Mouse (Mus musculus) gastrocnemius, adult 2 months (tissue): ENCODE measurements at regions not wholly inside any gene's neighbourhood (a gene's known extent, or its start where the extent isn't known, plus 50 kb on each side); places are given as distances from the start of the nearest gene placed in this dataset.

ENCODE experiments used
- DNase-seq: peaks from one replicate; pipeline ENCODE4 v3.0.0; 2022
- H3K27ac ChIP-seq: fragments of 200-600 bp; 2 replicates; pipeline ENCODE4 v1.8.1; 2022; ENCODE audit warnings: mild to moderate bottlenecking
- H3K4me3 ChIP-seq: fragments of 200-600 bp; 2 replicates; pipeline ENCODE4 v1.8.1; 2022; ENCODE audit warnings: mild to moderate bottlenecking, moderate library complexity
- CTCF ChIP-seq: fragments of 200-600 bp; IDR thresholded peaks from 2 replicates; pipeline ENCODE4 v1.8.1; 2022; ENCODE audit warnings: antibody characterized with exemption, mild to moderate bottlenecking, moderate library complexity
- intact Hi-C: fragments of 180-260 bp; cut with DNase I; formaldehyde crosslinking; loops from one replicate; pipeline ENCODE4 v1.15.1; 2025

GRCm38 (mm10) chr1:52338243-52338642 lies 105.2 kb upstream of the Gls start:
- intact Hi-C loops: no loop called here
- DNase-seq: no peak
- H3K27ac ChIP-seq: no peak overlapping the region
- no peak overlapping the region for H3K4me3 ChIP-seq
- TF ChIP-seq CTCF: no peak

DNA sequence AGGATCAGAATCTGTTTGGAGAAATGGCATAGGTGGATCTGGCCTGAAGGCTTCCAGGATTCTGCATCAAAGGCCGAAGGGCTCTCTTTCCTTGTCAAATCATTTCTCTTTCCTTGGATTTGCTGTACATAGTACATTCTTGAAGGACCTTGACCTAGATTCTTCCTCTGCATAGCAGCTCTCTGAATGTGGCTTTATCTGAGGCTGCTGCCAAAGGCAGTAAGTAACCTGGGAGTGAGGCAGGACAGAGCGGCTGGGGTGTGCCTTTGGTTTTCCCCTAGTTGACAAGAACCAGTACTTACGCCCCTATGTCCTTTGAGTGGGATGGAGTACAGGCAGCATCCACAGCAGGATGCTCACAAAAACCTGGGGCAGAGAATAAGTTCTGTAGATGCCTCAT lies 103.7 kb upstream of the Gls start:
- TF ChIP-seq CTCF: no peak
- no peak for DNase-seq
- H3K27ac ChIP-seq: no peak overlapping the region
- intact Hi-C loops: no loop called here
- no peak overlapping the region for H3K4me3 ChIP-seq

- DNase-seq: no peak
- intact Hi-C loops: no loop called here
- no peak for TF ChIP-seq CTCF
Measured at GRCm38 (mm10) chr1:52332013-52332412, 99.0 kb upstream of the Gls start.

DNA sequence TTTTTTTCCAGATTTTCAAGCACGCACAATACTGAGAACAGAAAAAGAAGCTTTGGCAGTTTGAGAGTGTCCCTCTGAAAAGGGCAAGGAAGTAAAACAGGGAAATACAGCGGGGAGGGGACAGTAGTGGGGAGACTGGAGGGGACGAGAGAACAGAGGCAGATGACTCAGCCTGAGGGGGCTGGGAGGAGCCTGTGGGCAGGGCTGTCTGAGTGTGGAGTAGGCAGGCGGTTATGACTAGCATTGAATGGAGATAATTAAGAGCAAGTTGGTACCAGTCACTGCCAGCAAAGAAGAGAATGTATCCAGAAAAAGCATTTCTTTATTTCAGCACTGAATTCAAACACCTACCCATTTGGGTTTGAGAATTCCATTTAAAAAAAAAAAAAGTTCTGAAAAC lies 98.4 kb upstream of the Gls start:
- no peak for TF ChIP-seq CTCF
- H3K27ac ChIP-seq: no peak overlapping the region
- intact Hi-C loops: no loop called here
- H3K4me3 ChIP-seq: no peak overlapping the region
- no peak for DNase-seq

More at GRCm38 (mm10) chr1:52332013-52332412, 99.0 kb upstream of the Gls start:
- Histone ChIP-seq H3K4me3 (no peak overlapping the region), H3K27ac (no peak overlapping the region)

- intact Hi-C loops: no loop called here
- H3K27ac ChIP-seq: no peak overlapping the region
- no peak for TF ChIP-seq CTCF
- no peak overlapping the region for H3K4me3 ChIP-seq
- no peak for DNase-seq
Measured at GRCm38 (mm10) chr1:52330496-52330895, 97.5 kb upstream of the Gls start.

GRCm38 (mm10) chr1:52328507-52328906 lies 95.5 kb upstream of the Gls start:
- Histone ChIP-seq H3K4me3 (no peak overlapping the region), H3K27ac (no peak overlapping the region)
- intact Hi-C loops: no loop called here
- TF ChIP-seq CTCF: no peak
- DNase-seq: no peak

DNA sequence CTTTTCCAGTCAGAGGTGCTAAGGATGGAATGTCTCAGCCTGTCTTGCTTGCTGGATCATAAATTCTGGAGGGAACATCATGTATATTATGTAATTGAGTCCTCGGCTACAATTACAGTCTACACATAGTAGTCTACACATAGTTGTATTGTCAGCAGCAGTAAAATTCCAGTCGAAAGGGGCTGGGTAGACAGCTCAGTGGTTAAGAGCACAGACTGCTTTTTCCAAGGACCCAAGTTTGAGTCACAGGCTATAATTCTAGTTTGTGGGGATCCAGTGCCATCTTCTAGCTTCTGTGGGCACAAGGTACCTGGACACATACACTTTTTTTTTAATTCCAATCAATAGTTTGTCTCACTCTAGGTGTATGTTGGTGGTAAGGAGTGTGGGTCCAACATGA lies 91.3 kb upstream of the Gls start:
- no peak for TF ChIP-seq CTCF
- DNase-seq: no peak
- intact Hi-C loops: no loop called here
- Histone ChIP-seq H3K4me3 (no peak overlapping the region), H3K27ac (no peak overlapping the region)

DNA sequence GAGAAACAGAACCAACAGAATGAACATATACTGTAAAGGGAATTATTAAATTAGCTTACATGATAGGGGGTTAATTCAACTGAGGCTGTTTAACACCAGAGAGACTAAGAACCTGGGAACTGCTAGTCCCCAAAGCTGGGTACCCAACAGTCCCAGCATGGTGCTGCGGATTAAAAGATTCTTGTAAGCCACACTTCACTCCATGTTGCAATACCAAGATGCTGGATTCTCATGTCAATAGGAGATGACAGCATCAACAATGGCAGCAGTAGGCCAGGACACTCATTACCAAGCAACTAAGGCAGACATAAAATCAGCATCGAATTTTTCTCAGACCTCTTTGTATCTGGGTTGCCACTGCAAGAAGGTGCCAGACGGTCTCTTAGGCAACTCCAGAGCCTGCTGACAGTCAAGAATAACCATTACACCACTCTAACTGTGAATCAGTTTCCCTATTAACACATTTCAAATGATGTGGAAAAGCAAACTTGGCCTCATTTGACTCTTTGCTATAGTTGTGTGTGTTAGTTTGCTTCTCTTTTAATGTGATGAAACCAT lies 79.1 kb upstream of the Gls start:
- intact Hi-C loops: no loop called here

GRCm38 (mm10) chr1:52306892-52307291 lies 73.9 kb upstream of the Gls start:
- Histone ChIP-seq H3K27ac (no peak overlapping the region), H3K4me3 (no peak overlapping the region)
- intact Hi-C loops: no loop called here
- peak; percentile 37 for DNase-seq
- TF ChIP-seq CTCF: peak; percentile 58

More for the DNA sequence above, 79.1 kb upstream of the Gls start:
- no peak overlapping the region for H3K27ac ChIP-seq
- H3K4me3 ChIP-seq: no peak overlapping the region
- no peak for TF ChIP-seq CTCF
- no peak for DNase-seq

- DNase-seq: no peak
- no peak for TF ChIP-seq CTCF
- no peak overlapping the region for H3K27ac ChIP-seq
- no peak overlapping the region for H3K4me3 ChIP-seq
- intact Hi-C loops: no loop called here
Measured at GRCm38 (mm10) chr1:52305679-52306632, 72.9 kb upstream of the Gls start.

GRCm38 (mm10) chr1:52302557-52302956 lies 69.5 kb upstream of the Gls start:
- H3K4me3 ChIP-seq: peak overlapping the region; percentile 41
- H3K27ac ChIP-seq: no peak overlapping the region
- DNase-seq: peak; percentile 79
- intact Hi-C loops: loop anchor here (1.0 to 5.0 kb wide), 2 partner anchors 156 to 330 kb away; partner anchors contain the start of gene Nemp2
- peak; percentile 75 for TF ChIP-seq CTCF

DNA sequence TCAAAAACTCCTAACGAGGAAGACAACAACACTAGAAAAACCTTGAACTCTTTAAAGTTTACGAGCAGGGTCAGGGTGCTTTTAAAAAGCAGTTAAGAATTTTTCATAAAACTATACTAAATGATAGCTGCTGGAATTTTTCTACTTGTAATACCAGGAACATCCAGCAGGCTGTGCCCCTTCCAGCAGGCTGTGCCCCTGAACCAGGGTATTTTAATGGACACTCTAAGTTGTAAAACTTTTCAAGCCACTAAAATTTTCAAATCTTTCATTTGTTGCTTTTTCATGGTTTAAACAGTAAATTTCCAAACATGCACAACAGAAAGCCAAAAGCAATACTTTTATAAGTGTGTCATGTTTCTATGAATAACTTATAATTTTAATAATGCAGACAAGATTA lies 68.2 kb upstream of the Gls start:
- H3K27ac ChIP-seq: no peak overlapping the region
- TF ChIP-seq CTCF: peak; percentile 68
- intact Hi-C loops: loop anchor here (5.0 kb wide), 1 partner anchor 331 kb away; the partner anchor contains the start of gene Nemp2
- H3K4me3 ChIP-seq: no peak overlapping the region
- no peak for DNase-seq

DNA sequence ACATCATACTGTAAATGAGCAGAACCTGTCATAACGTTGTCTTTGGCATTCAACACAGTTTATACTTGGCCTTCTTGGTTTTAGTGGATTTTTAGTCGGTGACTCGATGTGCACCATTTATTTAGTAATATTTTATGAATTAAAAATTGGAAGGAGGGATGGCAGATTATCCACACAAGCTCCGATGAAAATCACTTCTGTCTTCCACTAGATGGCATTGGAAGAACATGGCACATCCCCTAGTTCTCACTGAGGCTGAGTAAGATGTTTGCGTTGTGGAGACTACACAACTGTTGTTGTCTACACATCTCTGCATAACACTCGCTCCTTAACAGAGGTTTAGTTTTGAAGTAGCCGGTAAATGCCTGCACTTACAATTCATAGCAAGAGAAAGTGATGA lies 66.5 kb upstream of the Gls start:
- TF ChIP-seq CTCF: peak; percentile 45
- intact Hi-C loops: loop anchor here (10.0 kb wide), 1 partner anchor 445 kb away; no protein-coding TSS in a partner anchor
- no peak for DNase-seq
- Histone ChIP-seq H3K4me3 (no peak overlapping the region), H3K27ac (no peak overlapping the region)
